Mouse (Mus musculus) mouse embryonic stem cell (cell line): Measurements from ENCODE around the gene Gm20388.

Experiments
- in situ Hi-C, 2 experiments: fragments of 300-500 bp; cut with MboI; formaldehyde crosslinking; loops; 1 replicate in 1 of 2; 3 replicates in 1 of 2; pipeline ENCODE4 v1.14.3; 2019 to 2020; ENCODE audit warnings: low sequenced_read_pairs in 2 of 2, low pct_unique_long_range_greater_than_20kb in 1 of 2, mixed read lengths in 1 of 2; ENCODE audit not compliant: unreplicated experiment in 1 of 2

Gene Gm20388

DNA sequence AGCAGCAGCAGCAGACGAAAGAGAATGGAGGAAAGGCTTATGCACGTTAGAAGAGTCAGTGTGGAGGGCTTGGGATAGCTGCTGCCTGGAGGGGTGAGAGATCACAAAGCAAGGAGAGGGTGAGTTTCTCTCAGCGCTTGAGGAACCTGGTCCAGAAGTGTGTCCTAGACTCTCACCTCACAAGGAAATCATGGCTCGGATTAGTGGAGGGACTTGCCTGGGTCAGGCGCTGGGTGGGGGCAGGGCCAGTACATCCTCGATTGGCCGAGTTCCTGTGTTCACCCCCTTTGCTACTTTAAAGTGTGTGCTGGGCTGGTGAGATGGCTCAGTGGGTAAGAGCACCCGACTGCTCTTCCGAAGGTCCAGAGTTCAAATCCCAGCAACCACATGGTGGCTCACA is 3225.2 kb downstream of the Gm20388 start:
- in situ Hi-C loops, result no loop called here

DNA sequence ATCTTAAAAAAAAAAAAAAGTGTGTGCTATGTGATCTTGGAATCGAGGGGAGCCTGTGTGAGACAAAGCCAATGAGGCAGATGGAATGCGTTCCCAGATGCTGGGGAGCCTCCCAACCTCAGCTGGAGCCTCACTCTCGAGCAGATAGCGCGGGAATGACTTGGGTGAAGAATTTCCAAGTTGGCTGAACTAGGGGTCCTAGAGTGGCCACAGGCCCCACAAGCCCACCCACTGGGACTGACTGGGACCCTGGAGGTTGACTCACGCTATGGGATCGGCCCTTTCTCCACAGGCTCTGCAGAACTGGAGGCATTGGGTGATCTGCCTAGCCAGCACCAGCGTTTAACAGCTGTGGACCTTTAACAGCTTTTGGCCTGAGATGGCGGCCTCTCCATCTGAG is 3225.6 kb downstream of the Gm20388 start:
- in situ Hi-C loops, result no loop called here

DNA sequence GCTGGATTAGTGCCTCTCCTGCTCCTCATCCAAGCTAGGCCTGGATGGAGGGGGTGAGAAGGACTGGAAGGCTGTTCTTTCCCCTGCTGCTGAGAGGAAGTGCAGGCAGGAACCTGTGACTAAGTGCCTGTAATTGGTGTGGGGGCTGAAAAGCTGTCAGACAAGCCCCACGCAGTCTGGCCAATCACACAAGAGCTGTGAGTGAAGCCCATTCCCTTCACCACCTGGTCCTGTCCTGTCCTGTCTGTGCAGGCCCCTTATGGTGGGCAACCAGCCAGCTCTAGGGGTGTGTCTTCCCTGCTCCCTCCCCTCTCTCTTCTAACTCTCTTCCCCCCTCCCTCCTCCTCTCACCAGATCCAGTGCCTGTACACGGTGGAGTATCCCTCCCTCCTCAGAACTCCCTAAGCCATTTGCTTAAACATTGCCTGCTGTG is 3227.0 kb downstream of the Gm20388 start:
- in situ Hi-C loops, result no loop called here

DNA sequence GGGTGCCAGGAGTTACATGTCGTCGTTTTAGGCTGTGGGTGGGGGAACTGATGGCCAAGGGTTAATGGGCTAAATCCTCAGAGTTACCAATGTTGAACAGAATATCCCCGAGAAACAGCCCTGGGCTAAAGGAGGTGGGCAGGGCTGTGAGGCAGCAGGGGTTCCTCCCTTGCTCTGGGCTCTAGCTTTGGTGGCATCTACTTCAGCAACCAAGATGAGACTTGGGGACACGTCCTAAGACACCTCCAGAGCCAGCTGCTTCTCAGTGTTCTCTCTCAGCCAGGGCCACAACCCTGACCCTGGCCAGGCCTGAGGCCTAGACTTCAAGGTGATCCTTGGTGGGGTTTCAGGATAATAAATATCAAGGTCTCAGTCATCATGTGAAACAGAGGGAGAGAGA is 3228.1 kb downstream of the Gm20388 start:
- in situ Hi-C loops, result no loop called here

DNA sequence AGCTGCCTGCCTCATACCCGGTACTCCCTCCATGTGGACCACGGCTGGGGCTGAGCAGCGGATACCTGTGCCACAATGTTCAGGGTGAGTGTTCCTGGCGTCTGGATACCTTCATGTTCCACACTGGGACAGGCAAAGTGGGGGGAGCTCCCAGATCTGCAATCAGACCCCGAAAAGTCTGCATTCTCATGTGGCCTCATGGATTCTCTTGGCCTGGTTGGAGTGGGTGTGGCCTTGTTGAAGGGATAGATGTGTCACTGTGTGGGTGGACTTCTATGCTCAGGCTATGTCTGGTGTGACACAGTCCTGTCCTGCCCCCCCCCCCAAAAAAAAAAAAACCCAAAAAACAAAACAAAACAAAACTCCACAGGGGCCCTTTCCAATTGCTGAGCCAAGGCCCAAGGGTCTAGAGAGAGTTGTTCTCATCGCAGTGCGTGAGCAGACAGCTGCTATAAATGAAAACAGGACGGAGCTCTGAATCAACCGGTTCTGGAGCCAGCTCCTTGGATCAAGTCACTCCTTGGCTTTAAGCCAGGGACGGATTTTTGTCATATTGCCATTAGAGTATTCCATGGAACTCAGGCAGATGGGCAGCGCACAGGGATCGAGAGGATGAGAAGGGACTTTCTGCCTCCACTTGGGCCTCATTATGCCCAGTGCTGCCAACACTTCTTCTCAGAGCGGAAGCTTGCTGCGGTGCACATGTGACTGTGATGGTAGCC is 3231.3 kb downstream of the Gm20388 start:
- in situ Hi-C loops, result no loop called here

DNA sequence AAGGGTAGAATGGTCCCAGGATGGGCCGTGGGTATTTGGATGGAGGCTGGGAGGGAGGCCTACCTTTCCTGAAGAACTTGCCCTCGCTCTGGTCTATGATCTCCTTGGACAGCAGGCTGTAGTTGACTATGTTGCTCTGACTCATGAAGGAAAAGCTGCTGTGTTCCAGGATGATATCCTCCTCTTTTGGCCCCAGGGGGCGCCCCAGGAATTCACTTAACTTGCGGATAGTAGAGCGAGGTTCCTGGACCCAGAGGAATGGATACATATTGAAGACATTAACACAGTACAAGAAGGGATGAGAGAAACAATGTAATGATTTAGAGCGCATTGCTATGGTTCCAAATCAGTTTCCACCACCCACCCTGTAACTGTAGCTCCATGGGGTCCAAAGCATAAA is 3234.6 kb downstream of the Gm20388 start:
- in situ Hi-C loops, result no loop called here

DNA sequence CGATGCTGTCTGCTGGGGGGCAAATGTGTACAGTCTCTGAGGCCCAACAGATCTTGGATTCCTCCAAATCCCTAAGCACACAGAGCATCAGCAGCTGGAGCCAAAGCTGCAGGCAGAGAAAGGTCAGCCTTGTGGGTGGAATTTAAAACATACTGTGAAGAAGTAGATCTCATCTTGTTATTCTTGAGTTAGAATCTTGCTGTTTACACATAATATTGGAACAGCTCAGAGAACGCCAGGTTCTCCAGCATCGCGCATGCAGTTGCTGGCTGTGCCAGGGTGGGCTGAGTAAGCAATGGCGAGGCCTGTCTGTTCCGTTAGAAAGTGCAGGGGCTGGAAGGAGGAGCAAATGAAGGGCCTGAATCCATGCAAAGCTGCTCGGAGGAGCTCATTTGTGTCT is 3235.7 kb downstream of the Gm20388 start:
- in situ Hi-C loops, result no loop called here

DNA sequence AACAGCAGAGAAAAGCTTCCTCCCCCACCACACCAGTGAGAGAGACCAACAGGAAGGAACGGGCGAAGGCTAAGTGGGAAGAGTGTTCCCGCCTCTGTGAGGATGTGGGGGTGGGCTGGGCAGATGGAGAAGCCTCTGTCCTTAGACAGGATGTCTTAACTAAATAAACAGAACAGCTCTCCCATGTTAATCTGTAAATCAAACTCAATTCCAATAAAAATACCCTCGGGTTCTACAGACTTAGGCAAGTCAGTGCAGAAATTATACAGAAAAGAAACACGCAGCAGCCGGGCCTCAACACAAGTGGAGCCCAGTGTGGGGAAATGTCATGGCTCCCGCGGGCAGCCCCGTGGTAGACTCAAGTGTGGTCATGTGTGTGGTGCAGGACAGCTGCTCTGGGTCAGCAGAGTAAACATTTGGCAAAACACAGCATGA is 3240.1 kb downstream of the Gm20388 start:
- in situ Hi-C loops, result no loop called here

DNA sequence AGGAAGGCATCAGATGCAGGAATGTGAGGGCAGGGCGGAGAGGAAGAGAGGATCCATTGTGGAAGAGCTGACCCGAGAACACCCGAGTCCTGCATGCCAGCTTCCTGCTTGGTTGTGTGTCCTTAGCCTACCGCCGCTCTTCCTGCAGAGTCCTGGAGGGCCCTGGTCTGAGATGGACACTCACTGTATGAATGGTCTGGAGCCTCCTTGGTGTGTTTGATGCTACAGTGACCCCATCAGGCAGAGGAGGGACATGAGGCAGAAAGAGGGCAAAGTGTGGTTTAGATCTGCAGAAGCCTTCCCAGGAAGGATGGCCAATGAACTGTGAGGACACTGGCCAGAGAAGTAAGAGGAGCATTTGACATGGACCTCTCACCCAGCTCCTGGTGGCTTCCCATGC is 3244.5 kb downstream of the Gm20388 start:
- in situ Hi-C loops, result no loop called here

DNA sequence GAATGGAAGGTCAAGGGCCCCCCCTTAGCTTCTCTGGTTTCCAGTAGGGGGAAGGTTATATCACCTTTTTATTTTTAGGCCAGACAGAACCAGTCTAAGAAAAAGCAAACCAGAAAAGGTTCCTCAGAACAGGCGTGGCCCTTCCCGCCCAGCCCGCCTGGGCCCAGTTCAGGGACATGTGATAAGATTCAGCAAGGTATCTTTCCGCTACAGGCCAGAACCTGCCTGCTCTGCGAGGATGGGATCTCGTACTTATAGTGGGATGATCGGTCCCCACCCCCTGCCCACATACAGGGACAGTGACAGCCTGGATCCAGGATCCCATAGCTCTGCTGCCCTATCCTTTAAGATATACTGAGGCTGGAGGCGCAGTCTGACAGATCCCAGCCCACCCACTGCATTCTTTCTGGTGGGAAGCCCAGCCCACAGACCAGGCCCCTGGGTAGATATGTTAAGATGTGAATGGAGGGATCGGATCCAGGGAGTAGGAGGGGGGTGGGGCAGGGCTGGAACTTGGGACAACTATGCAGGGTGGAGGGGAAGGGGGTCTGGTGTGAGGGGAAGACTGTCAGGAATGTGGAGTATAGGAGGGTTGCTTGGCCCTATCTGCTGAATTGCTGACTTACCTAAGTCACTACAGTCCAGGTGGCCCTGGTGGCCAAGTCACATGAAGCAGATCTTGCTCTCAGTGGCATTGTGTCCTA is 3245.6 kb downstream of the Gm20388 start:
- in situ Hi-C loops, result no loop called here

DNA sequence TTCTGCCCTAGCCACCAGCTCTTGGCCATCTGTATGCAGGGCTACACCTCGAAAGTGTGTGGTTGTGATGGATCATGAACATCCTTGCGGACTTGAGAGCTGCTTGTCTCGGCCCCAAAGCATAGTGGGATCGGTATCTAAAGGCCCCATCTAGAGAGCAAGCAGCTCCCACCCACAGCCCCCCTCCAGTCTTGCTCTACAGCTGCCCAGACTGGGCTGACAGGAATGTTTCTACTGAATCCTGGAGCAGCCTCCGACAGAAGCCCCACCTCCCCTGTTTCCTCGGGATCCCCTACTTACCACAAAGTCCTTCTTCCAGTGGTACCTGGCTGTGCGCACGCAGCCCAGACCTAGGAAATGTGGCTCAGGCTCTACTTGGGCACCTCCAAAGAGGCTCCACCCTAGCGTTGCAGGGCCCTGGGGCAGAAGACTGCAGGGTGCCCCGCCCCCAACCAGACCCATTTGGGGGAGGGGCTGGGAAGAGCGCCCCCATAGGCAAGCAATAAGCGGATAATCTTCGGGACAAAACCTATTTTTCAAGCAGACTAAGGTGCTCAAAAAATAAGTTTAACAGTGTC is 3247.3 kb downstream of the Gm20388 start, which contains the start of gene Sult5a1:
TSS of gene Sult5a1 (minus strand) at position 428 of the 578 bp plus-strand sequence.
- in situ Hi-C loops, result no loop called here

DNA sequence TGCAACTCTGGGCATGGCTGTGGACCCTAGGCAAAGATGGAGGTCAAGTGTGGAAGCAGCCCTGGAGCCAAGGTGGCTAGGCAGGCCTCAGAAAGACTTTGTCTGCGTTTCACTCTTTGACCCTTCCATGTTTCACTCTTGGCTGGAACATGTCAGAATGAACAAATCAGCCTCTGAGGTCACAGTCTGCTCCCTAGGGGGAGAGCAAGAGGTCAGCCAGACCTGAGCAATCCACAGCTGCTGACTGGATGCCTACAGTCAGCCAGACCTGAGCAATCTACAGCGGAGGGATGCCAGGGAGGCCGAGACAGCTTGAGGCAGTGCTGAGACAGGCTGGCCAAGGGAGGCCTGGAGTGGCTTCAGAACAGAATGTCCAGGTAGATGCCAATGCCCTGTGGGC is 3270.8 kb downstream of the Gm20388 start:
- in situ Hi-C loops, result no loop called here

DNA sequence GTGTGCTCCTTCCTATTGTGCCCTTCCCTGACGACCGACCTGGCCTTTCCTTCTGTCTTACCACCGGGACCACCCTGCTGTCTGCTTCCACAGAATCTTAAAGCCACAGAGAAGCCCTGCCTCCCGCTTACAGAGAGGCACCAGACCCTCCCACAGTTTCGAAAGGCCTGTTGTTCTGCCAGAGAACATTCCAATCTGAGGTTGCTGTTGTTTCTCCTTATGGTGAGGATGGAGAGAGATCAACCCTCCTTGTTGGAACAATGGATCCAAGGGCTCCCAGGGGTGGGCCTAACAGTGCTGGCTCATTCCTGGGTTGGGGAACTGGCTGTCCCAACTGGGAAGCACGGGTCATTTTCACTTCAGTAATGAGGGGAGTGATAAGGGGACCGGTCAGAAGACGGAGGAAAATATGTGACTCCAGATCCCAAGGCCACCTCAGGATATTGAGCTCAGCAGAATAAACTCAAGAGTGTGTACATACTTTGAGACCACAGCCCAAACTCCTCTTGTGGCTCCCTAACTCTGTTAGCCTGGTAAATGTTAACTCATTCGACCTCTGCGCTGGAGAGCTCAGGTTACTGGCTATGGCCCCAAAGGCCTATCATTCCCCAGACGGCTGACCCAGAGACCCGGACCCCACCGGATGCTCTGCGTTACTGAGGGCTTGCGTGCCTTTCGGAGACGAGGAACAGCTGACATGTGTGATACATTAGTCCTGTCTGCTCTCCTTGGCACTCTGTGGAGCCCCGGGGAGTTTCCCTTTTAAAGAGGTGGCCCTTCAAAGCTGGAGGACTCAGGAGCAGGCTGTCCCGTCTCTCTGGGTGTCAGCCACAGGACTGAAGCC is 3275.1 kb downstream of the Gm20388 start, which contains the start of gene Dpep1:
TSS of gene Dpep1 (plus strand) at position 677 of the 844 bp plus-strand sequence.
- in situ Hi-C loops, result no loop called here

DNA sequence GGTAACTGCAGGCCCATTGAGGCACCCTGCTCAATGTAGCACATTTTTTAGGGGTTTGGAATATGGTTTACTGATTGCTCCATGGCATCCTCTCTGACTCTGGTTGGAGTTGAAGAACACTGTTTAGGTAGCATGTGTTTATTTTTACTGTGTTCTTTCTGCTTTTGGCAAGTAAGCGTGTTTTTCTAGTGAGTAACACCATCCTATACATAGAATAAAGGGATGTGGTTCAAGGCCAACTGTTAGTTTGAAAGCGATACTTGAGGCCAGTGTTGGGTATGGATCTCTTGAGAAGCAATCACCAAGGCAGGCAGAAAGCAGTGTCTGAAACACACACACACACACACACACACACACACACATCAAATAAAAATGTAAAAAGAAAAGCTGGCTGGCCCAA is 3277.4 kb downstream of the Gm20388 start:
- in situ Hi-C loops, result no loop called here

DNA sequence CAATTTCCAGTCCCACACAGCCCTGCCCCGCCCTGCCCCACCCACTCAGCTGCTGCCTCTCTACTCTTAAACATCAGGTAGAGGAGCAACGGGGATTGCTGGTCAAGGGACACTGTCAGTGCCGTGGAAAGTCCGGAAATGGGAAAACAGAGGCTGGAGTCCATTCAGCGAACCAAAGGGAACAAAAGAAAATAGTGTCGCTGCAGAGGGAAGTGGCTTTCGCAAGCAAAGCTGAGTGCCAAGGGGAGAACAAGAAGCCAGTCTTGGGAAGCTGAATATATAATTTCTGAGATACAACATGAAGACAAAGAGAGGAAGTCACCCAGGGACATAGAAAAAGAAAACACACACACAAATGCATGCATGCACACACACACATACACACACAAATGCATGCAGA is 3278.2 kb downstream of the Gm20388 start:
- in situ Hi-C loops, result no loop called here

DNA sequence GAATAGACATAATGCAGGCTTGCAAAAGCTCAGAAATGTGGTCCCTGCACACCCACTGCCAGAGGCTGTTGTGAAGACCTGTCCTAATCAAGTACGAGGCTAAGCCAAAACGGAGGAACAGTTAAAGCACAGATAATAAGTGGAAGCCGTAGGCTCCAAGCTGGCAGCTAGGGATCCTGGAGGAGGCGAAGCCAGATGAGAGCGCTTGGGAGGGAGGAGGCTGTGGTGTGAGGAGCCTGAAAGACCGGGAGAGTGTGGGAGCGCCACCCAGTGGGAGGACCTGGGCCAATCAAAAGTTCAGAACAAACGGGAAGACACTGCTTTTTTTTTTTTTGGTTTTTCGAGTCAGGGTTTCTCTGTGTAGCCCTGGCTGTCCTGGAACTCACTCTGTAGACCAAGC is 3280.0 kb downstream of the Gm20388 start:
- in situ Hi-C loops, result loop anchor here in 1 of 2 experiments (10.0 kb wide), 2 partner anchors 76 to 356 kb away; partner anchors contain the start of gene Cpne7

DNA sequence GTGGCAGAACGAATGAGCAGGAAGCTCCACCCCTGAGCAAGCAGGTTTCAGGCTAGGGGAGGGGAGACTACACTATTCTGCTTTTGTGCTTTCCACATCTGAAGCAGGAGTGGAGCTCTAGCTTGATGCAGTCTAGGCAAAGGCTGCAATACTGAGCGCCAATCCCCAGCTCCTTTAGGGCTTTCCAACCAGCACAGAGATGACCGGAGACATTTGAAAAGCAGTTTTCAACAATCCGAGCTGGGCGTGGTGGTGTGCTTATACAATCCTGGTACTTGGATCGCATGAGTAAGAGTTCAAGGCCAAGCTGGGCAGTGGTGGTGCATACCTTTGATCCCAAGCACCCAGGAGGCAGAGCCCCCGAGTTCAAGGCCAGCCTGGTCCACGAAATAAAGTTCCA is 3281.3 kb downstream of the Gm20388 start:
- in situ Hi-C loops, result loop anchor here in 1 of 2 experiments (10.0 kb wide), 2 partner anchors 77 to 357 kb away; partner anchors contain the start of gene Cpne7

DNA sequence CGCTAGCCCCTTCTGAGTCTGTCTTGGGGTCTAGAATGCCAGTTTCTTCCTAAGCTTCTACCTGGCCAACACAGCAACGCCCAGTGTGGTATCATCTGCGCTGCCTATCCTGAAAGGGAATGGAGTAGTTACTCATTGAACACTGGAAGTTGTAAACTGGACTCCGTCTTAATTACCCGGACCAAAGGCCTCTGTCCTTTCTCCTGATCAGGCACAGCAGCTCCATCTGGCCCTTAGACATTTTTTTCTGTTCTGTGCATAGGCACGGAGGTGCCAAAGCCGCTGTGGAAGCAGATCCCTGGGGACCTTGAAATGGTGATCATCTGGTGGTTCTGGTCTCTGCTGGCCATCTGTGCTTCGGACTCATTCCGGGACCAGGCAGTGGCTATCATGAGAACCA is 3283.1 kb downstream of the Gm20388 start:
- in situ Hi-C loops, result loop anchor here in 1 of 2 experiments (10.0 kb wide), 2 partner anchors 79 to 359 kb away; partner anchors contain the start of gene Cpne7
